Mouse (Mus musculus) forebrain, embryonic 13.5 days (tissue): ENCODE measurements at regions not wholly inside any gene's neighbourhood (a gene's known extent, or its start where the extent isn't known, plus 50 kb on each side); places are given as distances from the start of the nearest gene placed in this dataset.
A peak's percentile ranks its signal among the peaks of the same experiment; 100 is the strongest.

ENCODE experiments used
- ATAC-seq: fragments of 200-750 bp; cut with Nextera tagmentation; 2 replicates; pipeline ENCODE4 v1.8.0; 2017
- H3K27ac ChIP-seq: fragments of 300-500 bp; sonication (generic); 2 replicates; pipeline ENCODE4 v1.5.1; 2015; ENCODE audit warnings: inconsistent platforms, mild to moderate bottlenecking, moderate library complexity
- H3K27me3 ChIP-seq: fragments of 300-500 bp; sonication (generic); 2 replicates; pipeline ENCODE4 v1.6.1; 2015; ENCODE audit warnings: mild to moderate bottlenecking, inconsistent platforms
- H3K36me3 ChIP-seq: fragments of 300-500 bp; sonication (generic); 2 replicates; pipeline ENCODE4 v1.6.1; 2015; ENCODE audit warnings: mild to moderate bottlenecking, inconsistent platforms; ENCODE audit not compliant: poor library complexity, severe bottlenecking
- H3K4me1 ChIP-seq: fragments of 300-500 bp; sonication (generic); 2 replicates; pipeline ENCODE4 v1.6.1; 2015; ENCODE audit warnings: inconsistent platforms
- H3K4me2 ChIP-seq: fragments of 300-500 bp; sonication (generic); 2 replicates; pipeline ENCODE4 v1.6.1; 2015; ENCODE audit warnings: inconsistent platforms, mild to moderate bottlenecking, moderate library complexity
- H3K4me3 ChIP-seq: fragments of 300-500 bp; sonication (generic); 2 replicates; pipeline ENCODE4 v1.5.1; 2015; ENCODE audit warnings: mild to moderate bottlenecking, inconsistent platforms
- H3K9ac ChIP-seq: fragments of 300-500 bp; sonication (generic); 2 replicates; pipeline ENCODE4 v1.6.1; 2015; ENCODE audit warnings: mild to moderate bottlenecking, inconsistent platforms
- H3K9me3 ChIP-seq: fragments of 300-500 bp; sonication (generic); replicated peaks from 2 replicates; pipeline ENCODE4 v1.6.1; 2016; ENCODE audit warnings: inconsistent platforms
- WGBS: fragments of 180-500 bp; shearing (Covaris S2); methylation state at CpG from one replicate; pipeline ENCODE4 v1.1.7; 2015; 5-methylcytosine and 5-hydroxymethylcytosine counted together

GRCm38 (mm10) chr19:36273466-36273865 is 74.6 kb upstream of the Pcgf5 start:
- ATAC-seq, result no peak
- Histone ChIP-seq H3K36me3 (no peaks in the 10 kb centered on the region), H3K4me3 (no peak overlapping the region), H3K4me2 (no peak overlapping the region), H3K9ac (no peak overlapping the region), H3K4me1 (no peaks in the 10 kb centered on the region), H3K27ac (no peak overlapping the region), H3K27me3 (no peaks in the 10 kb centered on the region), H3K9me3 (no peaks in the 10 kb centered on the region; the same call in 1 of the 2 replicates)
- WGBS, result 41% methylated on average over 3 of the region's 3 CpGs

GRCm38 (mm10) chr19:36285465-36285864 is 62.6 kb upstream of the Pcgf5 start:
- WGBS, result 95% methylated on average over 4 of the region's 4 CpGs
- no peak for ATAC-seq

GRCm38 (mm10) chr19:36290778-36291177 is 57.3 kb upstream of the Pcgf5 start:
- no peak overlapping the region for H3K27ac ChIP-seq
- H3K4me1 ChIP-seq, result peaks cover 6% of the 10 kb centered on the region; the same call in 1 of the 2 replicates
- no peaks in the 10 kb centered on the region for H3K27me3 ChIP-seq
- no peak overlapping the region for H3K4me3 ChIP-seq
- WGBS, result 77% methylated on average over 4 of the region's 4 CpGs
- H3K36me3 ChIP-seq, result no peaks in the 10 kb centered on the region
- no peak overlapping the region for H3K4me2 ChIP-seq
- ATAC-seq, result no peak
- H3K9me3 ChIP-seq, result no peaks in the 10 kb centered on the region
- no peak overlapping the region for H3K9ac ChIP-seq

More at GRCm38 (mm10) chr19:36285465-36285864, 62.6 kb upstream of the Pcgf5 start:
- no peak overlapping the region for H3K27ac ChIP-seq
- H3K4me1 ChIP-seq, result peaks cover 6% of the 10 kb centered on the region; the same call in 1 of the 2 replicates
- H3K36me3 ChIP-seq, result no peaks in the 10 kb centered on the region
- H3K4me2 ChIP-seq, result no peak overlapping the region
- no peak overlapping the region for H3K9ac ChIP-seq
- H3K27me3 ChIP-seq, result no peaks in the 10 kb centered on the region
- no peaks in the 10 kb centered on the region for H3K9me3 ChIP-seq
- no peak overlapping the region for H3K4me3 ChIP-seq

- H3K4me3 ChIP-seq, result no peak overlapping the region
- H3K36me3 ChIP-seq, result no peaks in the 10 kb centered on the region
- H3K9me3 ChIP-seq, result no peaks in the 10 kb centered on the region
- H3K27me3 ChIP-seq, result no peaks in the 10 kb centered on the region
- no peak overlapping the region for H3K4me2 ChIP-seq
- WGBS, result 76% methylated on average over 6 of the region's 6 CpGs
- peak; percentile 43; the same call in 1 of the 2 replicates for ATAC-seq
- H3K4me1 ChIP-seq, result no peaks in the 10 kb centered on the region
- H3K27ac ChIP-seq, result no peak overlapping the region
- H3K9ac ChIP-seq, result no peak overlapping the region
Measured at GRCm38 (mm10) chr19:36293177-36293969, 54.7 kb upstream of the Pcgf5 start.
